Mouse (Mus musculus): ENCODE data around the gene Pnpla2.

The Pnpla2 gene

GRCm38 (mm10) chr7:141467230-141468030 is 12.4 kb downstream of the Pnpla2 start, which contains the start of gene Cd151:
TSS of gene Cd151 (plus strand) at chr7:141467392.
- peak; percentile 82 to 85 for DNase-seq (ENCODE audit: low spot score in 2 of 2)

- DNase-seq (ENCODE audit: low spot score in 2 of 2): no peak
Observed at GRCm38 (mm10) chr7:141468164-141468521, 13.1 kb downstream of the Pnpla2 start.

GRCm38 (mm10) chr7:141468522-141469211 is 13.7 kb downstream of the Pnpla2 start:
- DNase-seq (ENCODE audit: low spot score in 2 of 2): peak in 1 of 2 experiments; percentile 51

- no peak for DNase-seq (ENCODE audit: low spot score in 2 of 2)
Observed at GRCm38 (mm10) chr7:141469352-141469751, 14.4 kb downstream of the Pnpla2 start.

GRCm38 (mm10) chr7:141469901-141470636 is 15.1 kb downstream of the Pnpla2 start:
- DNase-seq (ENCODE audit: low spot score in 2 of 2): no peak

- DNase-seq (ENCODE audit: low spot score in 2 of 2): no peak
Observed at GRCm38 (mm10) chr7:141470637-141470944, 15.6 kb downstream of the Pnpla2 start.

- no peak for DNase-seq (ENCODE audit: low spot score in 2 of 2)
Observed at GRCm38 (mm10) chr7:141471236-141471635, 16.2 kb downstream of the Pnpla2 start.

- no peak for DNase-seq (ENCODE audit: low spot score in 2 of 2)
Observed at GRCm38 (mm10) chr7:141472226-141472625, 17.2 kb downstream of the Pnpla2 start.

GRCm38 (mm10) chr7:141472763-141473162 is 17.8 kb downstream of the Pnpla2 start:
- DNase-seq (ENCODE audit: low spot score in 2 of 2): no peak

GRCm38 (mm10) chr7:141474160-141474559 is 19.2 kb downstream of the Pnpla2 start:
- no peak for DNase-seq (ENCODE audit: low spot score in 2 of 2)

GRCm38 (mm10) chr7:141475011-141475804 is 20.2 kb downstream of the Pnpla2 start, which contains the start of the genes Polr2l and Tspan4:
TSS of gene Polr2l (minus strand) at chr7:141475132.
TSS of gene Tspan4 (plus strand) at chr7:141475240.
- peak; percentile 77 to 83 for DNase-seq (ENCODE audit: low spot score in 2 of 2)

GRCm38 (mm10) chr7:141475805-141476158 is 20.8 kb downstream of the Pnpla2 start:
- DNase-seq (ENCODE audit: low spot score in 2 of 2): no peak

GRCm38 (mm10) chr7:141476226-141476980 is 21.4 kb downstream of the Pnpla2 start:
- DNase-seq (ENCODE audit: low spot score in 2 of 2): peak in 1 of 2 experiments; percentile 19

GRCm38 (mm10) chr7:141476981-141477370 is 22.0 kb downstream of the Pnpla2 start:
- DNase-seq (ENCODE audit: low spot score in 2 of 2): no peak

- DNase-seq (ENCODE audit: low spot score in 2 of 2): no peak
Observed at GRCm38 (mm10) chr7:141477578-141478269, 22.7 kb downstream of the Pnpla2 start.

- DNase-seq (ENCODE audit: low spot score in 2 of 2): no peak
Observed at GRCm38 (mm10) chr7:141478270-141478748, 23.3 kb downstream of the Pnpla2 start.

- peak in 1 of 2 experiments; percentile 65 for DNase-seq (ENCODE audit: low spot score in 2 of 2)
Observed at GRCm38 (mm10) chr7:141480842-141481497, 26.0 kb downstream of the Pnpla2 start.

GRCm38 (mm10) chr7:141481498-141482401 is 26.8 kb downstream of the Pnpla2 start:
- no peak for DNase-seq (ENCODE audit: low spot score in 2 of 2)

All from spleen, postnatal 14 days (tissue).